Mouse (Mus musculus) lung, adult 2 months (tissue): Measurements from ENCODE around the gene Rbms3. TPM values are rescaled to one million over a fixed set of nuclear protein-coding genes. Genes with fewer than 3 reads are reported as not detected.

Experiments used
- DNase-seq: peaks from one replicate; pipeline ENCODE4 v3.0.0; 2022
- H3K4me1 ChIP-seq: fragments of 200-500 bp; 2 replicates; pipeline ENCODE4 v1.6.1; 2011; ENCODE audit warnings: low read length; ENCODE audit not compliant: control insufficient read depth, insufficient read depth
- H3K4me3 ChIP-seq: fragments of 200-500 bp; replicated peaks from 2 replicates; pipeline ENCODE3; 2011; ENCODE audit warnings: low read depth, mild to moderate bottlenecking, control low read depth, low read length; ENCODE audit errors: extremely low read depth
- CTCF ChIP-seq: fragments of 200-500 bp; IDR thresholded peaks from 2 replicates; pipeline ENCODE4 v1.5.1; 2011; ENCODE audit warnings: mild to moderate bottlenecking, low read length, control low read depth; ENCODE audit not compliant: insufficient read depth
- POLR2A ChIP-seq: fragments of 200-500 bp; IDR thresholded peaks from 2 replicates; pipeline ENCODE4 v1.6.1; 2011; ENCODE audit warnings: low read depth, mild to moderate bottlenecking, control low read depth, low read length, borderline replicate concordance; ENCODE audit errors: extremely low read depth
- WGBS: fragments of 180-500 bp; shearing (Covaris S2); methylation state at CpG from one replicate; pipeline ENCODE4 v1.1.7; 2018; 5-methylcytosine and 5-hydroxymethylcytosine counted together
- polyA plus RNA-seq: library from polyadenylated mRNA; depleted of rRNA; stranded (reverse); fragments of >200 nt; gene quantifications from 2 replicates; pipeline ENCODE4 v1.2.3, GENCODE M21; 2012

Rbms3 gene
- polyA plus RNA-seq, 1 experiment: 35.8 TPM

DNA sequence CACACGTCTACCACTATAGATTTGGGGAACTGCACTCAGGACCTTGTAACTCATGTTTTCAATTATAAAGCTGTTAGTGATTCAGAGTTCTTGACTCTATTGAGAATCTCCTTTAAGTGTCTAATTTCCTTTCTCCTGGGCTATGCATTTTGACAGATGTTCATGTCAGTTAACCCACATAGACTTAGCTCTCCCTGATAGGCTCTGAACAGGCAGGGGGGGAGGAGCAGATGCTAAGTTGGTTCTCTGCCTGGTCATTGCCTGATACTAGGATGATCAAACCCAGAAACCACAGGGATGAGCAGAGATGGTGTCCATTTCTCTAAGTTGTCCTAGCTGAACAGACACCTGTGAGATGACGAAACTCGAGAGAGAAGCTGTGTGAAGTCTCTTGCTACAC, 707.2 kb downstream of the Rbms3 start:
- 87% methylated on average over 3 of the region's 3 CpGs for WGBS
- no peak overlapping the region for H3K4me3 ChIP-seq
- DNase-seq: no peak
- H3K4me1 ChIP-seq: no peaks in the 10 kb centered on the region
- TF ChIP-seq CTCF (no peak), POLR2A (no peak)

DNA sequence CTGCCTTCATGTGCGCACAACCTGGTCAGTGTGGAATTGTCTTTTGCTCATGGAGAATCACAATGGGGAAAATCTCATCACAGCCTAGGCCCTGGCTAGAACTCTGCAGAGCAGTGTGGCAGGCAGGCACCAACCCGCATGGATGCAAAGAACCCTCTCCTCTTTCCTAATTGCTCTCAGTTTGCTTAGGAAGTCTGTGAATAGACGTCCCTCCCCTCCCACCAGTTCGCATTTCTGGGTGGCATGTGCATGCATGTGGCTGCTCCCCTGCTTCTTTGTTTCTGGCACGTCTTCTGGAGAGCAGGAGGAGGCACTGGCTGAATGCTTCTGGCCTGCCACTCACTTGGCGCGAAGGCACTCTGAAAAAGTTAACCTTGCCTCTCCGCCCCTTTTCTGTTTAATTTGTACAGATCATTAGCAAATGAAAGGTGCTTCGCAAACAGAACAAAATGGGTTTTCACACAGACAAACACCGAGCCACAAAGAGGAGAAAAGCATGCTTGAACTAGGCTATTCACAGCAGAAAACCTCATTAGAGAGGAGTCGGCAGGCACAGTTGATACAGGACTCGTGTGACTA, 710.2 kb downstream of the Rbms3 start:
- Histone ChIP-seq H3K4me1 (no peaks in the 10 kb centered on the region), H3K4me3 (no peak overlapping the region)
- DNase-seq: no peak
- WGBS: 59% methylated on average over 12 of the region's 12 CpGs
- TF ChIP-seq CTCF: no peak
- TF ChIP-seq POLR2A: no peak

DNA sequence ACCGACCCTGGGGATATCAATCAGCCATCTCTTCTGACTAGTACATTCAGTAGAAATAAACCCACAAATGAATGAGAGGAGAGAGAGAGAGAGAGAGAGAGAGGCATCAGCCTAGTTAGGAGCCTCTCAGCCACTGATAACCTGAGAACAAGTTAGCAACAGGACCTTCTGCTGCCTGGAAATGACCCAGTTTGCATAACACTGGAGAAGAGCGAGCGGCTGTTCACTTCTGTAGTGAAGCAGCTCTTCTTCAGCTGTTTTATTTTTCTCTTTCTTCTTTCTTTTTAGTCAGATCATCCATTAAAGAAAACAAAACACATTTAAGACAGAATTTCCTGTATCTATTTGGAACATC, 717.2 kb downstream of the Rbms3 start:
- no peak overlapping the region for H3K4me3 ChIP-seq
- DNase-seq: no peak
- H3K4me1 ChIP-seq: no peaks in the 10 kb centered on the region; the same call in none of the 2 replicates
- WGBS: 42% methylated on average over 3 of the region's 3 CpGs
- no peak for TF ChIP-seq POLR2A

DNA sequence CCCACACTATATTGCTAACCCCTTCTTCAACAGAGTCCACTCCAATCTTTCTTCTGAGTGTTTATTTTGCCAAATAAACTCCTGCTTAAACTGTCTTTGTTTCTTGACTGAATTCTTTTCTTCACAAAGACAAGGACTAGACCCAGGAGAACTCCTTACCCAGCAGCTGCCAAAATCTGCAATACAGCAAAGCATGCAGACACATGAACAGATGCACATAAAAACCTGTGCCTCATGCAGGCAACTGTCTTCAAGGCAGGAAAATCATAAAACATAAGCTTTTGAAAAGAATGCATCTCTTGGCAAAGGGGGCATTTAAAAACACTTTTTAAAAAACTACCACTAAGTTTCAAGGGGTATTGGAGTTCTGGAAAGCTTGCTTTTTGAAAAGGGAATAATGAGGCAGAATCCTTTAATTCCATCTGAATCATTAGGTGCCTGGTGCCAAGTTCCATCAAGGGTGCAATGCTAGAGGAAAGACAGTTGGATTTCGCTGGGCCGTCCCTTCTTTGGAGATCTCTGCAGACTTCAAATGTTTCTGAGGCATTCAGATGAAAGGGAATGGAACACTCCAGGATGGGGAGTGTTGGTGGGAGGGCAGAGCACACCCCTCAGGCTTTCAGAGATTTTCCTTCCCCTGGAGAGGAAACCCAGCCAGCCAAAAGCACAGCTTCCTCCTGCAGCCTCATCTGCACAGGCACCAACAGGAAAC, 717.8 kb downstream of the Rbms3 start:
- 49% methylated on average over 2 of the region's 2 CpGs for WGBS
- Histone ChIP-seq H3K4me1 (no peaks in the 10 kb centered on the region; the same call in none of the 2 replicates), H3K4me3 (no peak overlapping the region)
- TF ChIP-seq POLR2A (no peak), CTCF (no peak)
- no peak for DNase-seq

DNA sequence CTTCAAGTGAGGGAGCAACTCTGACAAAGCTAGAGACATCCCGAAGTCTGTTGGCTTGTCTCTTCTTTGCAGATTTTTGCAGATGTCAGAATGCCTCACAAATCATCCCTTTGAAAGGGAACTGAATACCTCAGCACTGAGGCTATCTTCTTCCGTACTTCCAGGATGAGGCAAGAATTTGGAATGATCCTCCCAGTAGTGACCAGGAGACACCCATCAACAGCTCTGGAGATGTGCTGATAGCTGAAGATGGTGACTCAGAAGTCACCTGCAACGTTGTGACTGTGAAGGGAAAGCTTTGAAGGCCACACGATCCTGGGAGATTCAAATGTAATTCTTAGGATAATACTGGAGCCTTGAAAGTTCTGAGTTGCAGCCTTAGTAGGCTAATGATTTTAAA, 720.2 kb downstream of the Rbms3 start:
- DNase-seq: no peak
- WGBS: 59% methylated on average over 4 of the region's 4 CpGs
- TF ChIP-seq CTCF (no peak), POLR2A (no peak)
- H3K4me3 ChIP-seq: no peak overlapping the region
- H3K4me1 ChIP-seq: no peaks in the 10 kb centered on the region; the same call in none of the 2 replicates

DNA sequence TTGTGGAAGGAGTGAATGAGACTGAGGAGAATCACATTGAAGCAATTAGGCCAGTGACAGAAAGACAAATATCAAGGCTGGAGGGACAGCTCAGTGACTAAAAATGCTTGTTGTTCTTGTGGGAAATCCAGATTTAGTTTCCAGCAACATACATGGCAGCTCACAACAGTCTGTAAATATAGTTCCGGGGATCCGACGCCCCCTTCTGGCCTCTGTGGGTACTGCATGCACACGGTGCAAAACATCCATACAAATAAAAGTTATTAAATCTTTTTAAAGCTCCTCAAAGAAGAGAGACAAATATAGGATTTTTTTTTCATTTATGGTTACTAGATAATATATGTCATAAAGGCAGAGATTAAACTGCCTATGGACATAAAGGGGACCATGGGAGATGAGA, 722.8 kb downstream of the Rbms3 start:
- H3K4me3 ChIP-seq: no peak overlapping the region
- DNase-seq: no peak
- 72% methylated on average over 4 of the region's 4 CpGs for WGBS
- H3K4me1 ChIP-seq: no peaks in the 10 kb centered on the region; the same call in 1 of the 2 replicates
- no peak for TF ChIP-seq POLR2A
- peak; percentile 21; the same call in 1 of the 2 replicates for TF ChIP-seq CTCF

DNA sequence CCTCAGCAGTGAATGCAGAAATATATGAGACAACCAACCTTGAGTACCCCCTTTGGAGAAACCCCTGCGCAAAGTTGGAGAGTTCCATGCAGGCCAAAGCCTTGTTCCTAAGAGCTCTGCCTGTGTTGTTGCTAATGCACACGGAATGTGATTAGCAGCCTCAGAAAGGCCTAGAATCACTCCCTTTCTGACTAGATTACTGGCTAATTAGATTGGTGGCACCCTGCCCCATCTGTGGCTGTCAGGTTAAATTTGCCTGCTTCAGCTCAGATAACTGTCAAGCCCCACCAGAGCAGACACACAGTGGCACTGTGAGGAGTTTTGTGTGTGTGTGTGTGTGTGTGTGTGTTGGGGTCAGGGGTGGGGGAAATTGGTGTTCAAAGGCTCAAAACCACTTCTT, 724.1 kb downstream of the Rbms3 start:
- DNase-seq: no peak
- TF ChIP-seq CTCF (no peak), POLR2A (no peak)
- 83% methylated on average over 2 of the region's 2 CpGs for WGBS
- no peak overlapping the region for H3K4me3 ChIP-seq
- no peaks in the 10 kb centered on the region for H3K4me1 ChIP-seq

DNA sequence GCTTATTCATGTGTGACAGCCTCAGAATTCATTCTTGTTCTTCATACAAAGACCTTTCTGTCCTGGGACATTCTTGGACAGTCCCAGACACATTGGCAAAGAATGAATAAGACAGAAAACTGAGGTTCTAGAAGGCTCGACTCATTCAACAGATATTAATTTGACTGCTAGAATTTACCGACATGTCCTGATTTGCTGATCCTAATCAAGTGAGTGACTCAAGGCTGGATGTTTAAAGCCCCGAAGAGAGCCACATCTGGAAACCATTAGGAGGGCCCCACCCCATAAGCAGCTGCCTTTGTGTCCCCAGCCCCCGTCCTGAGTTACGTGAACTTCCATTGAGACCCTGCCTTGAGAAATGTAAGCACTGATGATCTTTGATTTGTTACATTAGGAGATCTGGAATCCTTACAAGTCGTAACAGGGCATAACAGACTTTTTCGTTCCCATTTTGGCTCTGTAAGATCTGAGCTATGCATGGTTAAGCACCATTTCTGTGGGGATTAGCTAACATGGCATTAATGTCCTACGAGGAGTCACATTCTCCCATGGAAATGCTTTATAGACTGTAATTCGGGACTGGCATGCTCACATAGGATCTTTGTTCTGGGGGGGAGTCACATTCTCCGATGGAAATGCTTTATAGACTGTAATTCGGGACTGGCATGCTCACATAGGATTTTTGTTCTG, 726.3 kb downstream of the Rbms3 start:
- Histone ChIP-seq H3K4me3 (no peak overlapping the region), H3K4me1 (no peaks in the 10 kb centered on the region)
- TF ChIP-seq CTCF (no peak), POLR2A (no peak)
- no peak for DNase-seq
- WGBS: 66% methylated on average over 11 of the region's 11 CpGs

DNA sequence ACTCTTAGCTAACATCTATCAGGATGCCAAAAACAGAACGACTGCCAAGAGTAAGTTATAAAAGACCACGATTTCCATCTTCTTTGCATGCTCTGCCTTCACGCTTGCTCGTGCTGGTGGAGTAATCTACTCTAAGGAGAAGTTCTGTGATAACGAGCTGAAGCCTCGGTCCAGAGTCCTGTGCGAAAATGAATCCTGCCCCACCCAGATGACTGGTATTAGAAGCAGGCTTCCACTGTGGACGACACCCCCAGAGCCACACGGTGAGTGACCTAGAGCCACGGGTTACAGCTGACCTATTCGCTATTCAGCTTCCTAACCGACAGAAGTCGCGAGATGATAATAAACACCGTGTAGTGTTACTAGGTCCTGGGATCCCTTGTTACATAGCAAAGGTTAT, 730.3 kb downstream of the Rbms3 start:
- DNase-seq: no peak
- Histone ChIP-seq H3K4me3 (no peak overlapping the region), H3K4me1 (no peaks in the 10 kb centered on the region)
- TF ChIP-seq POLR2A (no peak), CTCF (no peak)
- 49% methylated on average over 15 of the region's 15 CpGs for WGBS

DNA sequence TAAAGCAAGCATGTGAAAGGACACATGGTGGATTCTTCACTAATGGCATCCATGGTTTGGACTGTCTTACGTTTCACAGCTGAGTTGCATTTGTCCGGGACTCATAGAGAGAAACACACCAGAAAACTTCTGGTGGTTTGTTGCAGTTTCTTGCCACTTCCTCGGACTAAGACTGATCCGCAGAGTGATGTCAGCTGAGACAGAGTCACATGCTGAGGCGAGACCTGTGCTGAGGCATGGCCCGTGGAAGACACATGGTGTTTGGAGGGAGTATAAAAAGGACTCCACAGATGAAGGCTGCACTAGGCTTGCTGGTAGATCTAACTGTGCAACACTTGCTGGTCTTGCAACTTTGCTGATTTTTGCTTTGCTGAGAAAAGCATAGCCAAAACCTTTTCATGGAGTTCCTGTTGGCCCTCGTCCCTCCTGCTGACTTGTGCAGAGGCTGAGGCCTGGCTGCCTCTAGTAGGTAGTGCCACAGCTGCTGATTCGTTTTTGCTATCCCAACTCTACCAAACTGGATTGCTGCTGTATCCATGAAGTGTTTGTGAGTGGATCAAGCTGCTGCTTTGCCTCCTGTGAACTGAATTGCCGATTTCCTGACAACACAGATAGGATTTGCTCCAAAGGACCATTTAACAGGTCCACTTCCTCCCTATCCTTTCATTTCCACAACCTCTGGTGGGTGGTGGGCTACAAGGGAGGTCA, 742.6 kb downstream of the Rbms3 start:
- Histone ChIP-seq H3K4me3 (no peak overlapping the region), H3K4me1 (no peaks in the 10 kb centered on the region)
- no peak for DNase-seq
- no peak for TF ChIP-seq CTCF
- TF ChIP-seq POLR2A: no peak
- 69% methylated on average over 9 of the region's 9 CpGs for WGBS
